Mouse (Mus musculus): ENCODE measurements around the gene Zwilch. TPM values are rescaled to one million over a fixed set of nuclear protein-coding genes. Genes with fewer than 3 reads are reported as not detected.

Zwilch gene
- 0.35 and 0.77 TPM in 2 replicates for polyA plus RNA-seq (2012; rRNA removed)

DNA sequence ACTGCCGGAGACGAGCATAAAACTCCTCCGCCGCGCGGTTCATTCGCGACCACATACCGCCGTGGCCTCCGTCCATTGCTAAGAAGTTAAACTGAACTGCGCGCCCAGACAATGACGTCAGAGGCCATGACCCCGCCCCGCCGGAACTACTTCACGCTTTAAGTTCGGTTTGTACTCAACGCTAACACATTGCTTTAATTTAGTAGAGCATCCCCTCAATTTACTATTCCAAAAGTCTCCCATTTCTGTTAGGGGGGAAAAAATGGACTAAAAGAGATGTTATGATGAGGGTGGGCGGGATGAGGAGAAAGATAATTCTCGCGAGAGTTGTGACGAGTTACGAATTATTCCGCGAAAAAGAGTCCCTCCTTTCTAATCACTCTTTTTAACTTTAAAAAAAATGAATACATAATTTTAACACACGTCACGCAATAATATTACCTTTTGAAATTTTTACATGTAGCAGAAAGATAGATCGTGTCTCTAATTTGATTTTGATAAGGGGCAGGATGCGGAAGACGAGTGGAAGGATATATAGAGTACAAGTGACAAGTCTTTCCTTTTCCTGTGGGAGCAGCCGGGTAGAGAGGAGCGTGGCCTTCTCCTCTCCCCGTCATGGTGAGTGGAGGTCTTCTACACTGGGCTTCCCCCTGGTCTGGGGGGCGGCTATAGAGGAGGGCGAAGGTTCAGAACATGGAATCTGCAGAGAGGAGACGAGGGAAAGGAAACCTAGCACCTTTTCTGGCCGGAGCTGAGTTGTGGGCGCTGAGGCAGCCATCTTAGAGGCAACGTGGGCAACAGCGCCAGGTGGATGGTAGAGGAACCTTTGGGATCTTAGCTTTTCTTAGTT lies at the start of gene Zwilch, which contains the start of gene Rpl4:
Gene Zwilch, minus strand, starts transcription at position 289 of the 850 bp plus-strand sequence.
Gene Rpl4, plus strand, starts transcription at position 560 of the 850 bp plus-strand sequence.
- H3K4me3 ChIP-seq (ENCODE audit: insufficient read depth, low read depth, low read length): peak within 1 kb of the TSS; percentile 79
- peak; percentile 77 for TF ChIP-seq POLR2A (IDR thresholded peaks at IDR 0.05; ENCODE audit: low read depth, low read length)
- no peak; the same call in 1 of the 2 replicates for TF ChIP-seq CTCF (conservative IDR thresholded peaks at IDR 0.05; ENCODE audit: insufficient read depth, insufficient read length, low read depth, low read length)
- peak; percentile 89 for DNase-seq
- H3K36me3 ChIP-seq (ENCODE audit: control insufficient read depth, insufficient read depth, low read length): peaks cover 8% of the 10 kb centered on the region
- H3K4me1 ChIP-seq (ENCODE audit: control insufficient read depth, insufficient read depth, low read length): no peaks in the 10 kb centered on the region
- H3K27me3 ChIP-seq (replicated peaks; ENCODE audit: control insufficient read depth, insufficient read depth, low read length): no peaks in the 10 kb centered on the region
- under 1% methylated on average over 42 of the region's 42 CpGs for WGBS
- peak within 1 kb of the TSS; percentile 54 for H3K27ac ChIP-seq (ENCODE audit: insufficient read depth, low read depth, low read length)

- DNase-seq: no peak
- H3K27me3 ChIP-seq (replicated peaks; ENCODE audit: control insufficient read depth, insufficient read depth, low read length): no peaks in the 10 kb centered on the region
- H3K27ac ChIP-seq (ENCODE audit: insufficient read depth, low read depth, low read length): no peak overlapping the region
- 71% methylated on average over 2 of the region's 2 CpGs for WGBS
- no peak overlapping the region for H3K4me3 ChIP-seq (ENCODE audit: insufficient read depth, low read depth, low read length)
- TF ChIP-seq CTCF (conservative IDR thresholded peaks at IDR 0.05; ENCODE audit: insufficient read depth, insufficient read length, low read depth, low read length) (no peak), POLR2A (IDR thresholded peaks at IDR 0.05; ENCODE audit: low read depth, low read length) (no peak)
- peaks cover 10% of the 10 kb centered on the region; the same call in 1 of the 2 replicates for H3K4me1 ChIP-seq (ENCODE audit: control insufficient read depth, insufficient read depth, low read length)
- no peaks in the 10 kb centered on the region for H3K36me3 ChIP-seq (ENCODE audit: control insufficient read depth, insufficient read depth, low read length)
Measured at GRCm38 (mm10) chr9:64222098-64222497, 49.2 kb upstream of the Zwilch start.

GRCm38 (mm10) chr9:64221480-64221879 lies 48.6 kb upstream of the Zwilch start:
- 81% methylated on average over 4 of the region's 4 CpGs for WGBS
- Histone ChIP-seq H3K4me1 (ENCODE audit: control insufficient read depth, insufficient read depth, low read length) (peaks cover 10% of the 10 kb centered on the region; the same call in 1 of the 2 replicates), H3K36me3 (ENCODE audit: control insufficient read depth, insufficient read depth, low read length) (no peaks in the 10 kb centered on the region), H3K27me3 (replicated peaks; ENCODE audit: control insufficient read depth, insufficient read depth, low read length) (no peaks in the 10 kb centered on the region), H3K27ac (ENCODE audit: insufficient read depth, low read depth, low read length) (no peak overlapping the region), H3K4me3 (ENCODE audit: insufficient read depth, low read depth, low read length) (no peak overlapping the region)
- no peak for TF ChIP-seq POLR2A (IDR thresholded peaks at IDR 0.05; ENCODE audit: low read depth, low read length)
- no peak for TF ChIP-seq CTCF (conservative IDR thresholded peaks at IDR 0.05; ENCODE audit: insufficient read depth, insufficient read length, low read depth, low read length)
- no peak for DNase-seq

DNA sequence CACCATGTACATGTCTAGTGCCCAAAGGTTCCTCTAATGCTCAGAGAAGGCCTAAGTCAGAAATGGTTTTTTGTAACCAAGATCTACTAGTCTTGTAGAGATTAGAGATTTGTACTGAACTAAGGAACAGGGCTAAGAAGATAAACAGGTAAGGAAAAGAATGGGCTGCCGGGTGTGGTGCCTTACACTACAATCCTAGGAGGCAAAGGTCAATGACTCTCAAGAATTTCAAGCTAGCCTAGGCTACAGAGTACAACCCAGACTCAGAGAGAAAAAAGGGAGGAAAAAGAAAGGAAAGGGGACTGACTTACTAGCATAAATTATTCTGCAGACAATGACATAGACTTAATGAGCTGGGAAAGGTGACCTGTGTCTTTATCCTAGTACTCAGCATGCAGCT lies 47.7 kb upstream of the Zwilch start:
- Histone ChIP-seq H3K27me3 (replicated peaks; ENCODE audit: control insufficient read depth, insufficient read depth, low read length) (no peaks in the 10 kb centered on the region), H3K36me3 (ENCODE audit: control insufficient read depth, insufficient read depth, low read length) (no peaks in the 10 kb centered on the region), H3K27ac (ENCODE audit: insufficient read depth, low read depth, low read length) (no peak overlapping the region), H3K4me3 (ENCODE audit: insufficient read depth, low read depth, low read length) (no peak overlapping the region), H3K4me1 (ENCODE audit: control insufficient read depth, insufficient read depth, low read length) (peaks cover 10% of the 10 kb centered on the region; the same call in 1 of the 2 replicates)
- 44% methylated on average over 1 of the region's 1 CpGs for WGBS
- TF ChIP-seq POLR2A (IDR thresholded peaks at IDR 0.05; ENCODE audit: low read depth, low read length) (no peak), CTCF (conservative IDR thresholded peaks at IDR 0.05; ENCODE audit: insufficient read depth, insufficient read length, low read depth, low read length) (no peak)
- DNase-seq: no peak

DNA sequence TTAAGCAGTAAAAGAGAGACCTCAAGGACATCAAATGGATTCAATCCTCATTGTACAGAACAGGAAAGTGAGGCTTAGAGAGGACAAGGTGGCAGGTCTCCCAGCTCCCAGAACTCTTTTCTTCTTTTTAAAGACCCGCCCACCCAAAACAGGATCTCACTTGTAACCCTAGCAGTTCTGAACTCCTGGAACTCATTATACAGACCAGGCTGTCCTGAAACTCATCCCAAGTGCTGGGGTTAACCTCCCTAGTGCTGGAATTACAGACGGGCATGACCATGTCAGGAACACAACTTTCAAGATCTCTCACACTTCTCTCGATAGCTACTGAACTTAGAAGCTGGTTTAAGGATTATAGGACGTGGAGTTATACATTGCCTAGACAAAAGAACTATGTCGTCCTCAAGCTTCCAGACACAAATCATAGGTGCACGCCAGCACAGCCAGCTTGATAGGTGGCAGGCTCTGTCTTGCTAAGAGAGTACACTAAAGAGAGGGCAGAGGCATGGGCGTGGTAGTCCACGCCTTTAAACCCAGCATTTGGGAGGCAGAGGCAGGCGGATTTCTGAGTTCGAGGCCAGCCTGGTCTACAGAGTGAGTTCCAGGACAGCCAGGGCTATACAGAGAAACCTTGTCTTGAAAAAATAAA lies 47.0 kb upstream of the Zwilch start:
- Histone ChIP-seq H3K4me3 (ENCODE audit: insufficient read depth, low read depth, low read length) (no peak overlapping the region), H3K4me1 (ENCODE audit: control insufficient read depth, insufficient read depth, low read length) (peaks cover 10% of the 10 kb centered on the region; the same call in 1 of the 2 replicates), H3K36me3 (ENCODE audit: control insufficient read depth, insufficient read depth, low read length) (no peaks in the 10 kb centered on the region), H3K27ac (ENCODE audit: insufficient read depth, low read depth, low read length) (no peak overlapping the region), H3K27me3 (replicated peaks; ENCODE audit: control insufficient read depth, insufficient read depth, low read length) (no peaks in the 10 kb centered on the region)
- no peak for TF ChIP-seq CTCF (conservative IDR thresholded peaks at IDR 0.05; ENCODE audit: insufficient read depth, insufficient read length, low read depth, low read length)
- TF ChIP-seq POLR2A (IDR thresholded peaks at IDR 0.05; ENCODE audit: low read depth, low read length): no peak
- DNase-seq: no peak
- 75% methylated on average over 10 of the region's 10 CpGs for WGBS

DNA sequence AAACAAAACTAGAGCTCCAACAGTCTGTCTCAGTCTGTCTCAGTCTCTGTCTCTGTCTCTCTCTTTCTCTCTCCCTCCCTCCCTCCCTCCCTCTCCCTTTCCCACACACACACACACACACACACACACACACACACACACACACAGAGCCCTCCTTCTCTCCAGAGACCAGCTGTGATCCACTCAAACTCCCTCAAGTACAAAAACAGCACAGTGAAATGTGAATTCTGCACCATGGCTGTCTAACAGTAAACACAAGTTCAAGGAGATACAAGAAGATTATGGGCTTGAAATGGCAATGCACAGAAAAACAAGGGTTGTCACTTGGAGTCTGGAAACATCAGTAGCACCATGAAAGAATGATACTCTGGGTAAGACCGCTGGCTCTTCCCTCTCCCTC lies 46.4 kb upstream of the Zwilch start:
- H3K4me1 ChIP-seq (ENCODE audit: control insufficient read depth, insufficient read depth, low read length): peaks cover 10% of the 10 kb centered on the region; the same call in 1 of the 2 replicates
- H3K4me3 ChIP-seq (ENCODE audit: insufficient read depth, low read depth, low read length): no peak overlapping the region
- WGBS: 93% methylated on average over 1 of the region's 1 CpGs
- TF ChIP-seq POLR2A (IDR thresholded peaks at IDR 0.05; ENCODE audit: low read depth, low read length): no peak
- no peak for TF ChIP-seq CTCF (conservative IDR thresholded peaks at IDR 0.05; ENCODE audit: insufficient read depth, insufficient read length, low read depth, low read length)
- no peak overlapping the region for H3K27ac ChIP-seq (ENCODE audit: insufficient read depth, low read depth, low read length)
- DNase-seq: no peak
- H3K27me3 ChIP-seq (replicated peaks; ENCODE audit: control insufficient read depth, insufficient read depth, low read length): no peaks in the 10 kb centered on the region
- H3K36me3 ChIP-seq (ENCODE audit: control insufficient read depth, insufficient read depth, low read length): no peaks in the 10 kb centered on the region

DNA sequence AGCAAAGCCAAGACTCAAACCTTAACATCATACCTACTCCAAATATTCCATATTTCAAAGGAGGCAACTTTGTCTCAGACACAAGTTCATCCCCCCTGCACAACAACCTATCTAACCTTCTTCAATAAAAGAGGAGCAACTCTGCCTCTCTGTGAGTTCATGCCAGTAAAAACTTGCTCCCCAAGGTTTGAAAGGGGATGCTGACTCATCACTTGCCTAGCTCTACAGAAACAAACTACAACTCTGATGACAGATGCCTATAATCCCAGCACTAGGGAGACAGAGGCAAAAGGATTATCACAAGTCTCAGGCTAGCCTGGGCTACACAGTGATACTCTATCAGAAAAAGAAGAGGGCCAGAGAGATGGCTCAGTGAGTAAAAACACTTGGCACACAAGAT lies 45.0 kb upstream of the Zwilch start:
- Histone ChIP-seq H3K4me3 (ENCODE audit: insufficient read depth, low read depth, low read length) (no peak overlapping the region), H3K27me3 (replicated peaks; ENCODE audit: control insufficient read depth, insufficient read depth, low read length) (no peaks in the 10 kb centered on the region), H3K36me3 (ENCODE audit: control insufficient read depth, insufficient read depth, low read length) (no peaks in the 10 kb centered on the region), H3K4me1 (ENCODE audit: control insufficient read depth, insufficient read depth, low read length) (peaks cover 10% of the 10 kb centered on the region; the same call in 1 of the 2 replicates), H3K27ac (ENCODE audit: insufficient read depth, low read depth, low read length) (no peak overlapping the region)
- TF ChIP-seq CTCF (conservative IDR thresholded peaks at IDR 0.05; ENCODE audit: insufficient read depth, insufficient read length, low read depth, low read length) (no peak), POLR2A (IDR thresholded peaks at IDR 0.05; ENCODE audit: low read depth, low read length) (no peak)
- DNase-seq: no peak
